Mouse (Mus musculus) retina, postnatal 1 day (tissue): ENCODE data around the gene Olfr1383.
"Not testable (repeated sequence)": the region's sequence is repeated elsewhere in the genome, so short reads cannot be mapped to it uniquely, and the experiment has no call there.

Experiments used
- DNase-seq: peaks from one replicate; pipeline ENCODE4 v3.0.0-alpha.2; 2012

The Olfr1383 gene

GRCm38 (mm10) chr11:49519348-49519747 lies at the start of gene Olfr1383:
TSS of gene Olfr1383 (plus strand) at chr11:49519648.
- no peak for DNase-seq

GRCm38 (mm10) chr11:49485973-49486372 lies 33.5 kb upstream of the Olfr1383 start:
- no peak for DNase-seq

- DNase-seq, result not testable (repeated sequence)
Observed at GRCm38 (mm10) chr11:49488770-49489169, 30.7 kb upstream of the Olfr1383 start, which contains the start of gene Olfr1385. TSS of gene Olfr1385 (plus strand) at chr11:49489070.

GRCm38 (mm10) chr11:49518086-49518485 lies 1.4 kb upstream of the Olfr1383 start:
- no peak for DNase-seq

- no peak for DNase-seq
Observed at GRCm38 (mm10) chr11:49527947-49528346, 8.5 kb downstream of the Olfr1383 start, which contains the start of gene Olfr1382. TSS of gene Olfr1382 (plus strand) at chr11:49528247.

- DNase-seq, result no peak
Observed at GRCm38 (mm10) chr11:49532761-49533160, 13.3 kb downstream of the Olfr1383 start.

- DNase-seq, result peak; percentile 15
Observed at GRCm38 (mm10) chr11:49536631-49537030, 17.2 kb downstream of the Olfr1383 start.

GRCm38 (mm10) chr11:49543149-49543548 lies 23.7 kb downstream of the Olfr1383 start, which contains the start of gene Olfr1381:
TSS of gene Olfr1381 (plus strand) at chr11:49543449.
- DNase-seq, result not testable (repeated sequence)

GRCm38 (mm10) chr11:49554033-49554432 lies 34.6 kb downstream of the Olfr1383 start:
- DNase-seq, result not testable (repeated sequence)

GRCm38 (mm10) chr11:49556578-49556977 lies 37.1 kb downstream of the Olfr1383 start, which contains the start of gene Olfr1380:
TSS of gene Olfr1380 (plus strand) at chr11:49556878.
- not testable (repeated sequence) for DNase-seq

- DNase-seq, result peak; percentile 16
Observed at GRCm38 (mm10) chr11:49575054-49575453, 55.6 kb downstream of the Olfr1383 start.
